Mouse (Mus musculus) megakaryocyte, embryonic 14.5 days (primary cell): Measurements from ENCODE around the gene 4931428L18Rik. TPM values are rescaled to one million over a fixed set of nuclear protein-coding genes. Genes with fewer than 3 reads are reported as not detected.

Experiments
- H3K27me3 ChIP-seq: replicated peaks from 2 replicates; pipeline ENCODE3; 2012; ENCODE audit warnings: inconsistent platforms
- H3K36me3 ChIP-seq: replicated peaks from 2 replicates; pipeline ENCODE3; 2012; ENCODE audit warnings: low read length, inconsistent platforms, mixed read lengths
- H3K4me1 ChIP-seq: 2 replicates; pipeline ENCODE4 v1.6.1; 2012; ENCODE audit warnings: inconsistent platforms
- H3K4me3 ChIP-seq: replicated peaks from 2 replicates; pipeline ENCODE3; 2012; ENCODE audit warnings: moderate library complexity, mild to moderate bottlenecking, inconsistent platforms
- H3K9me3 ChIP-seq: 2 replicates; pipeline ENCODE4 v1.6.1; 2012; ENCODE audit warnings: inconsistent platforms
- FLI1 ChIP-seq: IDR thresholded peaks from 2 replicates; pipeline ENCODE4 v1.6.1; 2012; ENCODE audit warnings: low read length, inconsistent platforms, mixed read lengths
- GATA1 ChIP-seq: IDR thresholded peaks from 3 replicates; pipeline ENCODE4 v1.6.1; 2012; ENCODE audit warnings: mixed read lengths, low read length, inconsistent platforms, borderline replicate concordance
- polyA plus RNA-seq: library from polyadenylated mRNA; stranded (reverse); fragments of >175 nt; gene quantifications from 2 replicates; pipeline ENCODE4 v1.2.3, GENCODE M21; 2012; ENCODE audit warnings: low replicate concordance; ENCODE audit not compliant: insufficient read depth

The 4931428L18Rik gene
- polyA plus RNA-seq, 1 experiment = not detected

GRCm38 (mm10) chr1:31102280-31102679 lies 120.2 kb downstream of the 4931428L18Rik start:
- TF ChIP-seq GATA1 = no peak
- TF ChIP-seq FLI1 = no peak
- H3K4me3 ChIP-seq = no peak overlapping the region
- H3K36me3 ChIP-seq = no peaks in the 10 kb centered on the region
- H3K4me1 ChIP-seq = no peaks in the 10 kb centered on the region
- no peaks in the 10 kb centered on the region for H3K27me3 ChIP-seq
- peaks cover 11% of the 10 kb centered on the region for H3K9me3 ChIP-seq

DNA sequence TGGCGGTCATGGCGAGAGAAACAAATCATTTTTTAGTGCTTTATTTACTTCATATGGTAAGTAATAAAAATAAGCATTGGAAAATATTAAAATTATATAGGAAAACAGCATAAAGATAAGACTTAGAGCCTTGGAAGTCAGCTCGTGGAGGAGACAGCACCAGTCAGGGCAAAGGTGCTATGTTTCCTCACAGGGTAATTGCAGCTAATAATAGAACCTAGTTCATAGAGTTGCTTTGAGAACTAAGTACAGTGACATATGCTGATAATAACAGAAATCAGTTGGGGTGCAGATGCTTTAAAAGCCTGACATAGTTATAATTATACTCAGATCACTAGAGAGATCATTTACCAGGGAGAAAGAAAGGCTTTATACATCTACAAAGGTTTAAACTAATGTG lies 125.3 kb downstream of the 4931428L18Rik start:
- TF ChIP-seq FLI1 (no peak), GATA1 (no peak)
- Histone ChIP-seq H3K36me3 (no peaks in the 10 kb centered on the region), H3K27me3 (no peaks in the 10 kb centered on the region), H3K9me3 (peaks cover 9% of the 10 kb centered on the region; the same call in 1 of the 2 replicates), H3K4me3 (no peak overlapping the region), H3K4me1 (no peaks in the 10 kb centered on the region)

DNA sequence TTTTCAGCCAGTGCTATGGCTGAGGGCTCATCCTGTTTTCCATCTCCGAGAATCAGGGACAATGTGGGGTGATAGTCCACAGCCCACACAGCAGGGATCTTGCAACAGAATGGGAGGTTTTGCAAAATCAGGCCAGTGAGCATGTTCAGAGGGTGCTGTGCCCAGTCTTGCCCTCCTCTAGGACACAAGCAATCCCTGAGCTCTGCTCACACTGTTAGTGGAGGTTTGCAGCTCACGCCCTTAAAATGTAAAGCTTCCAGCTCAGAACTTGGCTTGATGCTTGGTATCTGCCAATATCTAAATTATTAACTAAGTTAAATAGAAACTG lies 126.1 kb downstream of the 4931428L18Rik start:
- H3K27me3 ChIP-seq = no peaks in the 10 kb centered on the region
- H3K4me1 ChIP-seq = no peaks in the 10 kb centered on the region
- H3K36me3 ChIP-seq = no peaks in the 10 kb centered on the region
- H3K4me3 ChIP-seq = no peak overlapping the region
- peaks cover 9% of the 10 kb centered on the region; the same call in 1 of the 2 replicates for H3K9me3 ChIP-seq
- TF ChIP-seq FLI1 (no peak), GATA1 (no peak)

- H3K4me3 ChIP-seq = no peak overlapping the region
- no peaks in the 10 kb centered on the region for H3K27me3 ChIP-seq
- H3K36me3 ChIP-seq = no peaks in the 10 kb centered on the region
- TF ChIP-seq GATA1 (no peak), FLI1 (no peak)
- peaks cover 9% of the 10 kb centered on the region; the same call in 1 of the 2 replicates for H3K9me3 ChIP-seq
- no peaks in the 10 kb centered on the region for H3K4me1 ChIP-seq
These were observed 126.6 kb downstream of the 4931428L18Rik start for GRCm38 (mm10) chr1:31095706-31096465.

- Histone ChIP-seq H3K9me3 (peaks cover 13% of the 10 kb centered on the region; the same call in 1 of the 2 replicates), H3K27me3 (no peaks in the 10 kb centered on the region), H3K36me3 (no peaks in the 10 kb centered on the region), H3K4me3 (no peak overlapping the region), H3K4me1 (no peaks in the 10 kb centered on the region)
- TF ChIP-seq GATA1 = no peak
- TF ChIP-seq FLI1 = no peak
These were observed 127.7 kb downstream of the 4931428L18Rik start for GRCm38 (mm10) chr1:31094792-31095191.

GRCm38 (mm10) chr1:31093939-31094338 lies 128.5 kb downstream of the 4931428L18Rik start:
- H3K4me3 ChIP-seq = no peak overlapping the region
- H3K4me1 ChIP-seq = no peaks in the 10 kb centered on the region
- H3K9me3 ChIP-seq = peaks cover 13% of the 10 kb centered on the region; the same call in 1 of the 2 replicates
- TF ChIP-seq GATA1 (no peak), FLI1 (no peak)
- no peaks in the 10 kb centered on the region for H3K36me3 ChIP-seq
- no peaks in the 10 kb centered on the region for H3K27me3 ChIP-seq

- Histone ChIP-seq H3K36me3 (no peaks in the 10 kb centered on the region), H3K4me1 (no peaks in the 10 kb centered on the region), H3K4me3 (no peak overlapping the region), H3K9me3 (peaks cover 10% of the 10 kb centered on the region; the same call in 1 of the 2 replicates), H3K27me3 (no peaks in the 10 kb centered on the region)
- TF ChIP-seq GATA1 (no peak), FLI1 (no peak)
These were observed 133.8 kb downstream of the 4931428L18Rik start for GRCm38 (mm10) chr1:31088686-31089085.

- Histone ChIP-seq H3K36me3 (no peaks in the 10 kb centered on the region), H3K27me3 (no peaks in the 10 kb centered on the region), H3K9me3 (no peaks in the 10 kb centered on the region), H3K4me3 (no peak overlapping the region), H3K4me1 (no peaks in the 10 kb centered on the region)
- TF ChIP-seq FLI1 = no peak
These were observed 149.7 kb downstream of the 4931428L18Rik start for GRCm38 (mm10) chr1:31072523-31073370.

DNA sequence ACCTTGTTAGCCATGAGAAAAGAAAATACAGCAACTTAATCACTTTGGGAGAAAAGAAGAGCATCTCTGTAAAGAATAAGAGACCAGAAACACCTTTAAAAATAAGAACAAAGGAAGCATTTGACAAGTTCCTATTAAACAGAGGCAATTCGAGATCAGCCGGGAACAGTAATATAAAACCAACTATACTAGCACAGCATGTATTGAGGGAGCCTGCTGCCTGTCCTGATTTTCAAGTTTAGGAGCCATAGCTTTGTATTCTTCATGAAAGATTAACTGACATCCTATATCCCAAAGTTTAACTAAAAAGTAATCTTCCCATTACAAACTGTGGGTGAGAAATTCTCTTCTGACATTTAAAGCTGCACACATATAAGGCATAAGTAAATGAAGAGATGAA lies 151.3 kb downstream of the 4931428L18Rik start:
- Histone ChIP-seq H3K27me3 (no peaks in the 10 kb centered on the region), H3K36me3 (no peaks in the 10 kb centered on the region), H3K9me3 (no peaks in the 10 kb centered on the region), H3K4me3 (no peak overlapping the region), H3K4me1 (no peaks in the 10 kb centered on the region)
- TF ChIP-seq FLI1 (no peak), GATA1 (no peak)
